Mouse (Mus musculus) left cerebral cortex, postnatal 25 days (tissue): ENCODE results near the gene Fam83b. TPM values are rescaled to one million over a fixed set of nuclear protein-coding genes. Genes with fewer than 3 reads are reported as not detected.
A peak's percentile ranks its signal among the peaks of the same experiment; 100 is the strongest.

ENCODE experiments used
- DNase-seq, 2 experiments: peaks; one replicate each; pipeline ENCODE4 v3.0.0; 2022; ENCODE audit warnings: low spot score in 2 of 2, mixed read lengths in 1 of 2
- intact Hi-C: fragments of 180-260 bp; cut with DNase I; formaldehyde crosslinking; loops from one replicate; pipeline ENCODE4 v1.15.1; 2025
- total RNA-seq, 2 experiments: library from RNA; stranded (reverse); gene quantifications; 2 replicates each; pipeline ENCODE4 v1.2.3; 2021

The Fam83b gene
- total RNA-seq, 2 experiments from 2014 or later, result 0.14 TPM; not detected in 1

DNA sequence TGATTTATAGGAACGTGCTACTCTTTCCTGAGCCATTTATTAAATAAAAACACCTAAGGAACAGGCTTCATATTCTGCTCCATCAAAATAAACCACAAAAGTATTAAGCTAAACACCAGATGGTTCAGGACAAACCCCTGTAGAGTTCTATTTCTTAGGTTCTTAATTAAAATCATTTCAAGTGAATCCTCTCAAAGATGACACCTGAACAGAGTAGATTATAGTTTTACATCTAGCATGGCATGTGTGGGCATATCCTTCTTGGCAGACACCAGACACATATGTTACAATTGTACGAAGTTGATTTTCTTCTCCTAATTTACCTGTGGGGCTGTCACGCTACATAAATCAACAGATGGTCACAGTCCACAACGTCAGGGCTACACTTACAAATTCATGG is 35.5 kb downstream of the Fam83b start:
- peak in 1 of 2 experiments; percentile 20 for DNase-seq
- intact Hi-C loops, result no loop called here

DNA sequence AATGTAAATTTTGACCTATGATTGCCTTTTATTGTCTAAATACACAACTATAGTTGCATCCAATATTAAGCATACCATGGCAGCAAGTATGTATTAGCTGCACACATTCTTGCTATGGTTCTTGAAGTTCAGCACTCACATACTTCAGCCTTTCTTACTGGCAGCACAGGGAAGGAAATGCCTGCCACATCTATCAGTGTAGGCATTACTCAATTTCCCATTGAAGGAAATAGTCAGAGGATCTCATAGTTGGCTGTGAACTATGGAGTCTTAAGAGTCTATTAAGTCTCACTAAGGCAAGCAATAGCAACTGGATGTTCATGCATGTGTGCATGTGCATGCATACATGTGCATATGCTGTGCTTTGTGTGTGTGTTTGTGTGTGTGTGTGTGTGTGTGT is 41.3 kb downstream of the Fam83b start:
- intact Hi-C loops, result no loop called here
- DNase-seq, result no peak

DNA sequence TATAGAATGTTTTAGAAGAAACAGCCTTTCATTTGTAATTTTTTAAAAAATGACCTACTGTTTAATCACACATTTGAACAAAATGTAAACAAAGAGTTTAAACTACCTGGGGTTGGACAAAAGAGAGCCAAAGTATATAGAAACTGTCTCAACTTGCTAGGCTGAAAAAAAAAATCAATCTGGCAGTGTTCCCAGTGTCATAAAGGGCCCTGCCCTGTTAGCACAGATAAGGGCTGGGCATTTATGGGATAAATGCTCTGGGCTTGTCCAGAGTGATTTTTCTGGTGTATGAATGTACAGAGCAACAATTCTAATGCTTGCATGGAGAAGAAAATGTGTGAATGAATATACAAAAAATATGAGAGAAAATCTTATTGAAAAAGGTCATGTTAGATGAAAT is 43.8 kb downstream of the Fam83b start:
- intact Hi-C loops, result no loop called here
- no peak for DNase-seq

- no peak for DNase-seq
- intact Hi-C loops, result no loop called here
These were observed 45.3 kb downstream of the Fam83b start for GRCm38 (mm10) chr9:76521640-76522039.

GRCm38 (mm10) chr9:76518665-76519064 is 48.3 kb downstream of the Fam83b start:
- DNase-seq, result no peak
- intact Hi-C loops, result no loop called here

- intact Hi-C loops, result no loop called here
- DNase-seq, result no peak
These were observed 61.3 kb downstream of the Fam83b start for GRCm38 (mm10) chr9:76505650-76506049.

- DNase-seq, result no peak
- intact Hi-C loops, result no loop called here
These were observed 77.2 kb downstream of the Fam83b start for GRCm38 (mm10) chr9:76489737-76490136.

GRCm38 (mm10) chr9:76480088-76480487 is 86.8 kb downstream of the Fam83b start:
- intact Hi-C loops, result no loop called here
- DNase-seq, result no peak

GRCm38 (mm10) chr9:76469500-76469899 is 97.4 kb downstream of the Fam83b start:
- DNase-seq, result no peak
- intact Hi-C loops, result no loop called here

DNA sequence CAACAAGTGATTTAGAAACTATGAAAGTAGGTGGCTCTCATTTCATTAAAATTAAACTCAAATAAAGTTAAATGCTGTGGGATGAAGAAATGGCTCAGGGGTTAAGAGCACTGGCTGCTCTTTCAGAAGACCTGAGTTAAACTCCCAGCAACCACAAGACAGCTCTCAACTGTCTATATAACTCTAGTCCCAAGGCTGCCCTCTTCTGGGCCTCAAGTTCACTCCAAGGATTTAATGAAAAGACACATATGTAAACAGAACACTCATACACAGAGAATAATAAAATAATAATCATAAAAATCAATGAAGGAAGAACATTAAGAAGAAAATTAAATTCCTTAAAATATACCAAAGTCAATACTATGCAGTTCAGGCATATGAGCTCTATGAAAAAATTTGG is 105.4 kb downstream of the Fam83b start:
- no peak for DNase-seq
- intact Hi-C loops, result no loop called here

GRCm38 (mm10) chr9:76455703-76456102 is 111.2 kb downstream of the Fam83b start:
- DNase-seq, result peak in 1 of 2 experiments; percentile 64
- intact Hi-C loops, result no loop called here

Other genes with a start within 250 kb of the Fam83b start
- 1 to 10 TPM; 3.0 to 3.5 TPM for gene Hcrtr2, start 243.3 kb downstream of the Fam83b start, total RNA-seq